Mouse (Mus musculus) MEL (cell line): ENCODE measurements at regions not wholly inside any gene's neighbourhood (a gene's known extent, or its start where the extent isn't known, plus 50 kb on each side); places are given as distances from the start of the nearest gene placed in this dataset.

Source experiments
- DNase-seq: peaks from one replicate; pipeline ENCODE4 v3.0.0; 2011; ENCODE audit warnings: low read depth, low spot score
- H3K27ac ChIP-seq: 2 replicates; pipeline ENCODE4 v1.5.1; 2012; ENCODE audit warnings: low read depth, mild to moderate bottlenecking, control low read depth, low read length, moderate library complexity; ENCODE audit not compliant: control insufficient read depth
- H3K27me3 ChIP-seq, 2 experiments: fragments of 150-350 bp in 1 of 2; sonication (generic) in 1 of 2; 2 replicates each; pipeline ENCODE4 v1.6.1; 2012; ENCODE audit warnings: low read length in 2 of 2, mild to moderate bottlenecking in 2 of 2, improper control_type of control experiment in 1 of 2, moderate library complexity in 1 of 2; ENCODE audit not compliant: insufficient read depth in 2 of 2, control insufficient read depth in 1 of 2
- H3K36me3 ChIP-seq, 2 experiments: 2 replicates each; pipeline ENCODE4 v1.6.1; 2012 to 2014; ENCODE audit warnings: low read length in 2 of 2, improper control_type of control experiment in 1 of 2, inconsistent platforms in 1 of 2, mild to moderate bottlenecking in 1 of 2; ENCODE audit not compliant: insufficient read depth in 2 of 2, control insufficient read depth in 1 of 2
- H3K4me1 ChIP-seq, 2 experiments: fragments of 150-350 bp in 1 of 2; sonication (generic) in 1 of 2; 2 replicates each; pipeline ENCODE4 v1.6.1; 2012; ENCODE audit warnings: low read length in 2 of 2, improper control_type of control experiment in 1 of 2, mild to moderate bottlenecking in 1 of 2; ENCODE audit not compliant: insufficient read depth in 2 of 2, control insufficient read depth in 1 of 2
- H3K4me3 ChIP-seq, 2 experiments: fragments of 150-350 bp in 1 of 2; sonication (generic) in 1 of 2; 2 replicates each; pipeline ENCODE4 v1.5.1; 2012; ENCODE audit warnings: low read depth in 2 of 2, low read length in 2 of 2, mild to moderate bottlenecking in 2 of 2, moderate library complexity in 2 of 2, control low read depth in 1 of 2, improper control_type of control experiment in 1 of 2; ENCODE audit not compliant: control insufficient read depth in 1 of 2, insufficient read depth in 1 of 2
- H3K79me2 ChIP-seq: 2 replicates; pipeline ENCODE4 v1.6.1; 2012; ENCODE audit warnings: mild to moderate bottlenecking, low read length, moderate library complexity; ENCODE audit not compliant: control insufficient read depth, poor library complexity, insufficient read depth
- H3K9ac ChIP-seq: 2 replicates; pipeline ENCODE4 v1.6.1; 2012; ENCODE audit warnings: low read depth, mild to moderate bottlenecking, control low read depth, low read length, moderate library complexity; ENCODE audit not compliant: control insufficient read depth, poor library complexity, severe bottlenecking
- H3K9me3 ChIP-seq: fragments of 150-350 bp; sonication (generic); replicated peaks from 2 replicates; pipeline ENCODE4 v1.6.1; 2012; ENCODE audit warnings: mild to moderate bottlenecking, low read length, improper control_type of control experiment, moderate library complexity; ENCODE audit not compliant: insufficient read depth
- BHLHE40 ChIP-seq: IDR thresholded peaks from 2 replicates; pipeline ENCODE4 v1.6.1; 2012; ENCODE audit warnings: low read depth, mild to moderate bottlenecking, inconsistent platforms, low read length, improper control_type of control experiment, borderline replicate concordance
- CTCF ChIP-seq, 3 experiments: IDR thresholded peaks in 2 of 3; conservative IDR thresholded peaks in 1 of 3; 2 replicates each; pipeline ENCODE4 v1.5.1; 2011 to 2012; ENCODE audit warnings: low read length in 3 of 3, low read depth in 2 of 3, mild to moderate bottlenecking in 2 of 3, improper control_type of control experiment in 1 of 3, inconsistent platforms in 1 of 3, mixed read lengths in 1 of 3, moderate library complexity in 1 of 3; ENCODE audit not compliant: control insufficient read depth in 1 of 3, insufficient read depth in 1 of 3, poor library complexity in 1 of 3, severe bottlenecking in 1 of 3
- E2F4 ChIP-seq: IDR thresholded peaks from 2 replicates; pipeline ENCODE4 v1.6.1; 2011; ENCODE audit warnings: low read depth, low read length, improper control_type of control experiment, borderline replicate concordance
- ELF1 ChIP-seq: IDR thresholded peaks from 2 replicates; pipeline ENCODE4 v1.6.1; 2014; ENCODE audit warnings: low read depth, mild to moderate bottlenecking, inconsistent platforms, low read length, improper control_type of control experiment, moderate library complexity
- ETS1 ChIP-seq: IDR thresholded peaks from 2 replicates; pipeline ENCODE4 v1.6.1; 2012; ENCODE audit warnings: low read depth, mild to moderate bottlenecking, inconsistent platforms, low read length, improper control_type of control experiment, moderate library complexity
- GABPA ChIP-seq: IDR thresholded peaks from 2 replicates; pipeline ENCODE4 v1.6.1; 2012; ENCODE audit warnings: low read depth, mild to moderate bottlenecking, inconsistent platforms, low read length, improper control_type of control experiment, moderate library complexity
- MYC ChIP-seq: IDR thresholded peaks from 2 replicates; pipeline ENCODE4 v1.6.1; 2011; ENCODE audit warnings: low read depth, mild to moderate bottlenecking, low read length, improper control_type of control experiment, moderate library complexity
- NELFE ChIP-seq: IDR thresholded peaks from 2 replicates; pipeline ENCODE4 v1.6.1; 2011; ENCODE audit warnings: low read depth, low read length, improper control_type of control experiment
- NRF1 ChIP-seq: IDR thresholded peaks from 2 replicates; pipeline ENCODE4 v1.6.1; 2014; ENCODE audit warnings: low read depth, mild to moderate bottlenecking, inconsistent platforms, low read length, improper control_type of control experiment, moderate library complexity; ENCODE audit not compliant: poor library complexity, insufficient read depth, severe bottlenecking
- POLR2A ChIP-seq, 2 experiments: IDR thresholded peaks; 2 replicates each; pipeline ENCODE4 v1.6.1; 2011 to 2012; ENCODE audit warnings: low read length in 2 of 2, mild to moderate bottlenecking in 2 of 2, control low read depth in 1 of 2, improper control_type of control experiment in 1 of 2, low read depth in 1 of 2, moderate library complexity in 1 of 2; ENCODE audit not compliant: control insufficient read depth in 1 of 2, insufficient read depth in 1 of 2, poor library complexity in 1 of 2
- RAD21 ChIP-seq: IDR thresholded peaks from 2 replicates; pipeline ENCODE4 v1.6.1; 2011; ENCODE audit warnings: mild to moderate bottlenecking, low read depth, low read length, improper control_type of control experiment
- RCOR1 ChIP-seq: IDR thresholded peaks from 2 replicates; pipeline ENCODE4 v1.6.1; 2012; ENCODE audit warnings: low read depth, mild to moderate bottlenecking, inconsistent platforms, low read length, improper control_type of control experiment
- SIN3A ChIP-seq: IDR thresholded peaks from 2 replicates; pipeline ENCODE4 v1.6.1; 2012; ENCODE audit warnings: low read length, improper control_type of control experiment, inconsistent platforms
- SMC3 ChIP-seq: IDR thresholded peaks from 2 replicates; pipeline ENCODE4 v1.6.1; 2011; ENCODE audit warnings: low read depth, low read length, improper control_type of control experiment
- TCF12 ChIP-seq: IDR thresholded peaks from 2 replicates; pipeline ENCODE4 v1.6.1; 2014; ENCODE audit warnings: low read depth, mild to moderate bottlenecking, inconsistent platforms, low read length, improper control_type of control experiment, moderate library complexity
- UBTF ChIP-seq: IDR thresholded peaks from 2 replicates; pipeline ENCODE4 v1.6.1; 2012; ENCODE audit warnings: low read depth, mild to moderate bottlenecking, inconsistent platforms, low read length, improper control_type of control experiment, moderate library complexity, borderline replicate concordance; ENCODE audit not compliant: insufficient read depth
- USF2 ChIP-seq, 2 experiments: IDR thresholded peaks; 2 replicates each; pipeline ENCODE4 v1.6.1; 2011 to 2012; ENCODE audit warnings: improper control_type of control experiment in 2 of 2, low read length in 2 of 2, borderline replicate concordance in 1 of 2, inconsistent platforms in 1 of 2, low read depth in 1 of 2, mild to moderate bottlenecking in 1 of 2; ENCODE audit not compliant: insufficient read depth in 1 of 2
- ZC3H11A ChIP-seq: IDR thresholded peaks from 2 replicates; pipeline ENCODE4 v1.6.1; 2012; ENCODE audit warnings: low read depth, mild to moderate bottlenecking, inconsistent platforms, low read length, improper control_type of control experiment
- ZKSCAN1 ChIP-seq: IDR thresholded peaks from 2 replicates; pipeline ENCODE4 v1.6.1; 2012; ENCODE audit warnings: low read depth, mild to moderate bottlenecking, inconsistent platforms, low read length, improper control_type of control experiment, moderate library complexity

- Histone ChIP-seq H3K27me3 (no peaks in the 10 kb centered on the region), H3K9me3 (no peaks in the 10 kb centered on the region), H3K27ac (no peak overlapping the region), H3K4me3 (no peak overlapping the region), H3K79me2 (no peaks in the 10 kb centered on the region), H3K4me1 (no peaks in the 10 kb centered on the region), H3K36me3 (no peaks in the 10 kb centered on the region), H3K9ac (no peak overlapping the region)
- no peak for DNase-seq
- no peak for TF ChIP-seq SIN3A
- no peak for TF ChIP-seq ETS1
- TF ChIP-seq ELF1, result no peak
- TF ChIP-seq ZC3H11A, result no peak
- TF ChIP-seq RAD21, result no peak
- TF ChIP-seq NRF1, result no peak
- TF ChIP-seq TCF12, result no peak
- no peak for TF ChIP-seq SMC3
- no peak for TF ChIP-seq UBTF
- TF ChIP-seq RCOR1, result no peak
Measured at GRCm38 (mm10) chr10:84172828-84173321, 267.5 kb downstream of the Nuak1 start.

- no peak for TF ChIP-seq NELFE
- no peak for TF ChIP-seq MYC
- TF ChIP-seq E2F4, result no peak
- TF ChIP-seq GABPA, result no peak
- TF ChIP-seq ZKSCAN1, result no peak
- no peak for TF ChIP-seq BHLHE40
- no peak for TF ChIP-seq USF2 (IDR thresholded peaks at IDR 0.05; ENCODE audit: borderline replicate concordance in 1 of 2, insufficient read depth in 1 of 2, low read depth in 1 of 2, low read length in 2 of 2)
- no peak for TF ChIP-seq SMC3
- TF ChIP-seq CTCF (IDR thresholded peaks at IDR 0.05 in 2 of 3, conservative IDR thresholded peaks at IDR 0.05 in 1 of 3; ENCODE audit: control insufficient read depth in 1 of 3, insufficient read depth in 1 of 3, low read depth in 2 of 3, low read length in 3 of 3, poor library complexity in 1 of 3, severe bottlenecking in 1 of 3), result no peak
- no peak for TF ChIP-seq POLR2A (IDR thresholded peaks at IDR 0.05; ENCODE audit: control insufficient read depth in 1 of 2, insufficient read depth in 1 of 2, low read depth in 1 of 2, low read length in 2 of 2, poor library complexity in 1 of 2)
- TF ChIP-seq SIN3A, result no peak
- no peak for TF ChIP-seq NRF1
- TF ChIP-seq, all 39 proteins: peak for 0
- no peak overlapping the region for H3K4me3 ChIP-seq
- H3K36me3 ChIP-seq, result no peaks in the 10 kb centered on the region
- no peak overlapping the region for H3K9ac ChIP-seq
- H3K4me1 ChIP-seq, result no peaks in the 10 kb centered on the region
- no peak for DNase-seq
- H3K9me3 ChIP-seq, result no peaks in the 10 kb centered on the region
- no peaks in the 10 kb centered on the region for H3K27me3 ChIP-seq
- no peak overlapping the region for H3K27ac ChIP-seq
- no peaks in the 10 kb centered on the region for H3K79me2 ChIP-seq
Measured at GRCm38 (mm10) chr10:84183239-84183638, 257.2 kb downstream of the Nuak1 start.
